Mouse (Mus musculus) brain, embryonic 14.5 days (tissue): ENCODE data around the gene Timm10b.
A peak's percentile ranks its signal among the peaks of the same experiment; 100 is the strongest.

ENCODE experiments used
- CTCF ChIP-seq: fragments of 200-500 bp; IDR thresholded peaks from 2 replicates; pipeline ENCODE4 v1.5.1; 2012; ENCODE audit warnings: inconsistent platforms, mild to moderate bottlenecking, moderate library complexity, borderline replicate concordance; ENCODE audit not compliant: insufficient read depth, insufficient read length; ENCODE audit errors: extremely low read depth
- POLR2A ChIP-seq: fragments of 200-500 bp; IDR thresholded peaks from 2 replicates; pipeline ENCODE4 v1.6.1; 2012; ENCODE audit warnings: mild to moderate bottlenecking, inconsistent platforms, borderline replicate concordance; ENCODE audit not compliant: poor library complexity, insufficient read depth, insufficient read length, severe bottlenecking; ENCODE audit errors: extremely low read depth

- TF ChIP-seq CTCF = peak; percentile 75
- TF ChIP-seq POLR2A = no peak
Measured at GRCm38 (mm10) chr7:105602860-105603623, 36.8 kb upstream of the Timm10b start.
